Mouse (Mus musculus) brain, embryonic 14.5 days (tissue): ENCODE measurements around the gene Dcdc2a.

Experiments used
- CTCF ChIP-seq: fragments of 200-500 bp; IDR thresholded peaks from 2 replicates; pipeline ENCODE4 v1.5.1; 2012; ENCODE audit warnings: inconsistent platforms, mild to moderate bottlenecking, moderate library complexity, borderline replicate concordance; ENCODE audit not compliant: insufficient read depth, insufficient read length; ENCODE audit errors: extremely low read depth
- POLR2A ChIP-seq: fragments of 200-500 bp; IDR thresholded peaks from 2 replicates; pipeline ENCODE4 v1.6.1; 2012; ENCODE audit warnings: mild to moderate bottlenecking, inconsistent platforms, borderline replicate concordance; ENCODE audit not compliant: poor library complexity, insufficient read depth, insufficient read length, severe bottlenecking; ENCODE audit errors: extremely low read depth

DNA sequence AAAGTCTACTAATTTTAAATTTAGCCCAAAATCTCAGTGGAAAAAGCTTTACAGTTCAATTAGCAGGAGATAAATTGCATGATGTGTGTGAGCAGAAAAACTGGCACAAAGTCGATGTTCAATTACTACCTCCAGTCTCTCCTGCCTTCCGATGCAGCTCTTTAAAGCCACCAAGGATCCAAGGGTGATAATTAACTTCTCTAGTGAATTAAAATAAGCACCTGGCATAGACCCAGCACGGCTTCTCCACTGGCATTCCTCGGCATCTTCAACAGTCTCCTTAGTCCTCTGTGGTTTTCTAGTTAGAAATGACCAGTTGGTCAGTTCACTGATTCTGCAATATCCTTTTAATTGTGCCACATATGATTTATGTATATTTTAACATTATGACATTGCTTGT is 95.1 kb downstream of the Dcdc2a start:
- TF ChIP-seq POLR2A (no peak), CTCF (no peak)
